Mouse (Mus musculus) brain, embryonic 14.5 days (tissue): ENCODE measurements at regions not wholly inside any gene's neighbourhood (a gene's known extent, or its start where the extent isn't known, plus 50 kb on each side); places are given as distances from the start of the nearest gene placed in this dataset.

Experiments used
- CTCF ChIP-seq: fragments of 200-500 bp; IDR thresholded peaks from 2 replicates; pipeline ENCODE4 v1.5.1; 2012; ENCODE audit warnings: inconsistent platforms, mild to moderate bottlenecking, moderate library complexity, borderline replicate concordance; ENCODE audit not compliant: insufficient read depth, insufficient read length; ENCODE audit errors: extremely low read depth
- POLR2A ChIP-seq: fragments of 200-500 bp; IDR thresholded peaks from 2 replicates; pipeline ENCODE4 v1.6.1; 2012; ENCODE audit warnings: mild to moderate bottlenecking, inconsistent platforms, borderline replicate concordance; ENCODE audit not compliant: poor library complexity, insufficient read depth, insufficient read length, severe bottlenecking; ENCODE audit errors: extremely low read depth

- TF ChIP-seq CTCF, result no peak
- no peak for TF ChIP-seq POLR2A
These were observed 213.8 kb upstream of the Gabra2 start for GRCm38 (mm10) chr5:71309414-71309813.
